Mouse (Mus musculus): ENCODE results near the gene Gpr165. TPM values are rescaled to one million over a fixed set of nuclear protein-coding genes. Genes with fewer than 3 reads are reported as not detected.
A peak's percentile ranks its signal among the peaks of the same experiment; 100 is the strongest.

Gene Gpr165
- under 1 TPM; 0.08 to 0.20 TPM for total RNA-seq (2021)

DNA sequence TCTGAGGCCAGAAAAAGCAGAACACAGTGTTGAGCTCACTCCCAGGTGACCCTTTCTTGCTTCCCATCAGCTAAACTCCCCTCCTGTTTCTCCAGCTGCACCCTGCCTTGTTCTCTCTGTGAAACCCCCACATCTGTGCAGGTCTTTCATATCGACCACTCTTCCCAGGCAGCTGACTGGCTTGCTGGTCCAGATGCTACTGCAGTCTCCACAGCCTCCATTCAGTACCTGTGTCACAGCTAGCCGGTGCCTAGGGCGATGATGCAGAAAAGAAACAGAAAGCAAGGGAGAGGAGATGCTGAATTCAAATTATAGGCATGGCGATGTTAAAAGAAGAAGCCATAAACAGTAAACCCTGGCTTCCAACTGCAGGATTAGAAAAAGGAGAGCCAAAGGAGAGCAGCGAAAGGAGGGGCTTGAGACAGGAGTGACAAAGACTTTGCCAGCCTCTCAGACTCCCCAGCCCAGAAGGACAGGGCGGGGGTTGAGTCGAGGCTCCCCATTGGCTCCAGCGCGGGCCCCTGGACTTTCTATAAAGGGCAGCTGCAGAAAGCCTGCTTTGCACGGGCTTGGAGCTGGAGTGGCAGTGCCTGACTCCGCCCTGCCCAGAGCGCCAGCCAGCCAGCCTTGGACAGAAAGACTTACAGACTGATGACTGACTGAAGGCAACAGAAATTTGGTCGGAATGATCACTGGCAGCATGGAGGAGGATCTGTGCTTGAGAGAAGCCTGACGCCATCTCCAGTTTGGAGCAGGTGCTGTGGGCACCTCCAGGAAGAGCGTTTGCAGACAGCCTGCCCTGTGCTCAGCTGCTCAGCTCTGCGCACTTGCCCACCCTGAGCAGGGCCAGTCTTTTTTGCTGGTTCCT is at the start of gene Gpr165:
TSS of gene Gpr165 (plus strand) at position 535 of the 868 bp plus-strand sequence.
- intact Hi-C loops (cut with DNase I): no loop called here
- peak; percentile 5 for DNase-seq (ENCODE audit: low spot score)

DNA sequence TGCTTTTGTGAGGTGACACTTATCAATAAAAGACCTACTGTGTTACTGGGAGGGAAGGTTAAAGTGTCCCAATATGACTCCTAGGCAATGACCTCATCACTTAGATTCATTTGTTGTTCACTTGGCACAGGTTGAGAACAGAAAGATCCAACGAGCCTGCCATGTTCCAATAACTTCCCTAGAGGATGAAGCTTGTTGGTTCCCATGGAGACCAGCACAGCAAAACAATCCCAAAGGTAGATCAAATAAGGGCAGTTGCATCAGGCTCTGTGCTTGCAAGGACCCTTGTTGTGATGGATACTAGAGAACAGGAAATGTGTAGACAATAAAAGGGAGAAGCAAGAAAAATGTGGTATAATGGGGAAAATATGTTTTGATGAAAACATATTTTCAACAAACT is 38.4 kb upstream of the Gpr165 start:
- DNase-seq (ENCODE audit: low spot score): no peak
- intact Hi-C loops (cut with DNase I): no loop called here
